Mouse (Mus musculus): Measurements from ENCODE around the gene Ccdc185. TPM values are rescaled to one million over a fixed set of nuclear protein-coding genes. Genes with fewer than 3 reads are reported as not detected.

Gene Ccdc185
- polyA plus RNA-seq, 1 experiment from 2014 or later = not detected

DNA sequence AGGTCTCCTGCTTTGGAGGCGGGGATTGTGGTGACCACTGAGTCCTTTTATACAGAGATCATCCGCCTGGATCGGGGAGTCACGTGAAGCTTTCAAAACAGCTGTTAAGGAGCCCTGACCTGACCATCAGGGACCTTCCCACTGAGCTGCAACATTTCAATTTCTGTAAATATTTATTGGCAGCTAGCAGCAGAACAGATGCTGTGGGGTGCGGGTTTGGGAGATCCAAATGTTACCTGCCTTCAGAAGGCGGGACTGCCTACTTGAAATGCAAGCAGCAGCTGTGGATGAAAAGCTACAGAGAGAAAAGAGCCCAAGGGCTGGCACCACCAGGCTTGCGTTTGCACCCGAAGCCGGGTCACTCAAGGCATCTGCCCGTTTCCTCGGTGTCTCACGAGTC lies 21.4 kb downstream of the Ccdc185 start:
- Histone ChIP-seq H3K36me3 (no peaks in the 10 kb centered on the region), H3K9me3 (replicated peaks) (no peaks in the 10 kb centered on the region), H3K4me3 (no peak overlapping the region), H3K27ac (no peak overlapping the region), H3K4me1 (0 out of 2 replicates have a peak, but pooled peaks cover 4% of the 10 kb centered on the region), H3K27me3 (ENCODE audit: low read depth, poor library complexity, severe bottlenecking) (no peaks in the 10 kb centered on the region)
- DNase-seq (ENCODE audit: low spot score) = peak; percentile 25
- WGBS = 65% methylated on average over 12 of the region's 12 CpGs

DNA sequence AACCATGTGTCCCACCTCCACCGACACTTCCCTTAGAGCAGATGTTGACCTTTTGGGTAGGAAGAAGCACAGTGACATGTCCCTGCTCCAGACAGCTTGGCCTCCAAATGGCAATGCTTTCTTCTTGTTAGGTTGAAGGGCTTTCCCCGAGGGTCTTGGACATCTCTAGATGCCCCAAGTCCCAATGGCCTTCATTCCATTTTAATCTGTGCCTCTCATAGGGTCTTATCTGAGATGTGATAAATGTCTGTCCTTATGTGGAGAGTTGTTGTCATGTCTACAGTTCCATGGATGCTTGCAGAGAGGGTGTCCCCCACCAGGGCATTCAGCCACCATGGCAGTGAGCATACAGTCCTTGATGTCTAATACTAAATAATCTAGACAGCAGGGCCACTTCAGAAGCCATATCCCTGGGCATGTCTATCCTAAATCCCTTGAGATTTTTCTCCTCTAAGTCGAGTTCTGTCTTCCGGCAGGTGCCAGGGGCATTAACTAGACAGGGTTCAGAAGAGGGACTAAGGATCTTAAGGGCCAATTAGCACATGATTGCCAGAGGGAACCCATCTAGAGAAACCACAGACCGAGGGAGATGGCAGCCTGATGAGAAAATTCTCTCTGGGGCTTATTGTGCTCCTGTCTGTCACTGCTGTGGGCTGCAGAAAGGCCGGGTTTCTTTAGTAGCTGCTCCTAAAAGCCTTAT lies 34.6 kb downstream of the Ccdc185 start:
- Histone ChIP-seq H3K27me3 (ENCODE audit: low read depth, poor library complexity, severe bottlenecking) (no peaks in the 10 kb centered on the region), H3K36me3 (no peaks in the 10 kb centered on the region), H3K4me1 (0 out of 2 replicates have a peak, but pooled peaks cover 3% of the 10 kb centered on the region), H3K9me3 (replicated peaks) (no peaks in the 10 kb centered on the region), H3K4me3 (no peak overlapping the region), H3K27ac (no peak overlapping the region)
- DNase-seq (ENCODE audit: low spot score) = no peak
- 86% methylated on average over 6 of the region's 6 CpGs for WGBS

- H3K36me3 ChIP-seq = no peaks in the 10 kb centered on the region
- WGBS = 30% methylated on average over 7 of the region's 7 CpGs
Observed at GRCm38 (mm10) chr1:182711360-182711933, 37.5 kb downstream of the Ccdc185 start.

DNA sequence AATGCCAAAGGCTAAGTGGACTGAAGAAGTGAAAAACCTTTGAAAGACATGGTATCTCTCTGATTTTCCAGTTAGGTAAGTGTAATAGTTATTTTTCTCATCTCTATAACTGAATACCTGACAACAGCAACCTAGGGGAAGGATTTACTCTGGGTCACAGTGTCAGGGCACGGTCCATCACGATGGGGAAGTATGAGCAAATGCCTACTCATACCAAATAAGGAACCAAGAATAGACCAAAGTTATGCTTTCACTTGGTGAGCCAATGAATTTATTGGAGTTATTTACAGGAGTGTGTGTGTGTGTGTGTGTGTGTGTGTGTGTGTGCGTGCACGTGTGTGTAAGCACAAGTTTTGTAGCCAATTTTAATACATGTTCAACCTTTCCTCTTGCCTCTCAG lies 41.5 kb downstream of the Ccdc185 start:
- no peaks in the 10 kb centered on the region for H3K9me3 ChIP-seq (replicated peaks)
- H3K4me3 ChIP-seq = no peak overlapping the region
- WGBS = 94% methylated on average over 4 of the region's 4 CpGs
- no peaks in the 10 kb centered on the region for H3K36me3 ChIP-seq
- H3K27me3 ChIP-seq (ENCODE audit: low read depth, poor library complexity, severe bottlenecking) = no peaks in the 10 kb centered on the region
- no peak for DNase-seq (ENCODE audit: low spot score)
- H3K27ac ChIP-seq = no peak overlapping the region
- 0 out of 2 replicates have a peak, but pooled peaks cover 3% of the 10 kb centered on the region for H3K4me1 ChIP-seq

More at GRCm38 (mm10) chr1:182711360-182711933, 37.5 kb downstream of the Ccdc185 start:
- Histone ChIP-seq H3K27ac (no peak overlapping the region), H3K4me3 (no peak overlapping the region), H3K9me3 (replicated peaks) (no peaks in the 10 kb centered on the region), H3K27me3 (ENCODE audit: low read depth, poor library complexity, severe bottlenecking) (no peaks in the 10 kb centered on the region), H3K4me1 (0 out of 2 replicates have a peak, but pooled peaks cover 3% of the 10 kb centered on the region)
- no peak for DNase-seq (ENCODE audit: low spot score)

- Histone ChIP-seq H3K4me1 (no peaks in the 10 kb centered on the region), H3K36me3 (no peaks in the 10 kb centered on the region), H3K9me3 (replicated peaks) (no peaks in the 10 kb centered on the region), H3K4me3 (no peak overlapping the region), H3K27ac (no peak overlapping the region), H3K27me3 (ENCODE audit: low read depth, poor library complexity, severe bottlenecking) (no peaks in the 10 kb centered on the region)
- no peak for DNase-seq (ENCODE audit: low spot score)
- 50% methylated on average over 2 of the region's 2 CpGs for WGBS
Observed at GRCm38 (mm10) chr1:182704882-182705281, 44.1 kb downstream of the Ccdc185 start.

DNA sequence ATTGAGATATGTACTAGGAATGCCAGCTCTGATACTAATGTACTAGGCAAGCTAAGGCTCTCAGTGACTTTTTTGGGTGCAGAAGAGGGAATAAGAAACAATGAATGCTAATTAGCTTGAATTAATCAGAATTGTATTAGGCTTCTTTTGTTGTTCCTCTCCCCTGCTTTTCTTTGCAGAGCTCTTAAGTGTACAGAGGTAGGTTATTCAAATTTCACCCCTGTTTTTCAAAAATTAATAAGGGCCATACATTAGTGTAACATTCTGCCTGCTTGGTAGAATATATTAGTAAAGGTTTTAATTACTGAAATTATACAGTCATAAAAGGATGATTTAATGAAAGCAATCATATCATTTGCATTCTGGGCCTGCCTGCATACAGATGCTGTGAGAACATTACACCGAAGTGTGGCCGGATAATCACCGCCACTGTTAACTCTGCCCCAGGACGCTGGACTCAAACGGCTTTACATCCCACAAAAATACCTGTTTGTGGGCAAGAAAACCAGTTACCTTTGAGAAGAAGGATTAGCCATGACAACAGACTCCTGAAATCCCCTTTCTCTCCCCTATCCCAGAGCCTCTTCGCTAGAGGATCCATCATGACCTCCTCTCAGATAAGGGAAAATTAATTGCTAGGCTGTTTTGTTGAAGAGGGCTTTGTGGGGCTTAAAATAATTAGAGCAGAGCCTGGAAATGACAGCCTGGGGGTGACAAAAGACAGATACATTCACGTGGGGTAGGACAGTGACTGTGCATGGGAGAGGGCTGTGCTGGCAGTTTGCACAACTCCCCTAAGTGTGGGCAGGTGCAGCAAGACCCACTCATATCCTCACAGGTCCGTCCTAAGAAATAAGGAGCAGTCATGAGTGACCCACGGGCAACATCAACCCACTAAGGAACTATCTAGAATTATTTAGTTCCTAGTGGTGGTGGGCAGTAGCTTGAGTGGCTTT lies 49.3 kb downstream of the Ccdc185 start:
- DNase-seq (ENCODE audit: low spot score) = no peak
- no peaks in the 10 kb centered on the region for H3K27me3 ChIP-seq (ENCODE audit: low read depth, poor library complexity, severe bottlenecking)
- WGBS = 48% methylated on average over 9 of the region's 9 CpGs
- no peaks in the 10 kb centered on the region for H3K36me3 ChIP-seq
- H3K27ac ChIP-seq = no peak overlapping the region
- H3K9me3 ChIP-seq (replicated peaks) = no peaks in the 10 kb centered on the region
- H3K4me1 ChIP-seq = no peaks in the 10 kb centered on the region
- no peak overlapping the region for H3K4me3 ChIP-seq

Other genes with a start within 250 kb of the Ccdc185 start
- gene Capn2, start 231.6 kb downstream of the Ccdc185 start, polyA plus RNA-seq (2016; fragmentation: Nextera tagmentation; extraction: Ambion mirVana) = 65.2 and 86.5 TPM in 2 replicates
- 0.06 TPM in 1 of 2 replicates, not detected in the other for gene Capn8, start 184.2 kb downstream of the Ccdc185 start, polyA plus RNA-seq (2016; fragmentation: Nextera tagmentation; extraction: Ambion mirVana)
- 11.5 and 11.7 TPM in 2 replicates for gene Susd4, start 14.7 kb upstream of the Ccdc185 start, polyA plus RNA-seq (2016; fragmentation: Nextera tagmentation; extraction: Ambion mirVana)
- gene Tlr5, start 205.6 kb upstream of the Ccdc185 start, polyA plus RNA-seq (2016; fragmentation: Nextera tagmentation; extraction: Ambion mirVana) = 0.33 and 0.69 TPM in 2 replicates